Mouse (Mus musculus) neural tube, embryonic 13.5 days (tissue): ENCODE measurements around the gene Itga9. TPM values are rescaled to one million over a fixed set of nuclear protein-coding genes. Genes with fewer than 3 reads are reported as not detected.

Experiments used
- ATAC-seq: fragments of 200-750 bp; cut with Nextera tagmentation; 2 replicates; pipeline ENCODE4 v1.8.0; 2017; ENCODE audit warnings: low read depth, mild to moderate bottlenecking, moderate TSS enrichment, moderate library complexity
- H3K27ac ChIP-seq: fragments of 300-500 bp; sonication (generic); replicated peaks from 2 replicates; pipeline ENCODE4 v1.5.1; 2015; ENCODE audit warnings: moderate library complexity, mild to moderate bottlenecking, inconsistent platforms
- H3K27me3 ChIP-seq: fragments of 300-500 bp; sonication (generic); 2 replicates; pipeline ENCODE4 v1.6.1; 2015; ENCODE audit warnings: mild to moderate bottlenecking, inconsistent platforms
- H3K36me3 ChIP-seq: fragments of 300-500 bp; sonication (generic); 2 replicates; pipeline ENCODE4 v1.6.1; 2015; ENCODE audit warnings: mild to moderate bottlenecking, inconsistent platforms
- H3K4me1 ChIP-seq: fragments of 300-500 bp; sonication (generic); replicated peaks from 2 replicates; pipeline ENCODE4 v1.6.1; 2015; ENCODE audit warnings: inconsistent platforms
- H3K4me2 ChIP-seq: fragments of 300-500 bp; sonication (generic); 2 replicates; pipeline ENCODE4 v1.6.1; 2015; ENCODE audit warnings: inconsistent platforms, mild to moderate bottlenecking, moderate library complexity
- H3K4me3 ChIP-seq: fragments of 300-500 bp; sonication (generic); 2 replicates; pipeline ENCODE4 v1.5.1; 2015; ENCODE audit warnings: mild to moderate bottlenecking, inconsistent platforms
- H3K9ac ChIP-seq: fragments of 300-500 bp; sonication (generic); 2 replicates; pipeline ENCODE4 v1.6.1; 2015; ENCODE audit warnings: moderate library complexity, mild to moderate bottlenecking, inconsistent platforms
- H3K9me3 ChIP-seq: fragments of 300-500 bp; sonication (generic); 2 replicates; pipeline ENCODE4 v1.6.1; 2016; ENCODE audit warnings: inconsistent platforms
- WGBS: fragments of 180-500 bp; shearing (Covaris S2); methylation state at CpG from one replicate; pipeline ENCODE4 v1.1.7; 2015; 5-methylcytosine and 5-hydroxymethylcytosine counted together
- polyA plus RNA-seq: library from polyadenylated mRNA; unstranded; fragments of >200 nt; fragmentation: Nextera tagmentation; extraction: Ambion mirVana; gene quantifications from 2 replicates; pipeline ENCODE4 v1.2.1, GENCODE M21; 2015

The Itga9 gene
- polyA plus RNA-seq, 1 experiment from 2014 or later = 3.5 TPM

GRCm38 (mm10) chr9:118629763-118630379, 23.4 kb downstream of the Itga9 start:
- Histone ChIP-seq H3K4me2 (no peak overlapping the region), H3K4me1 (peaks cover 10% of the 10 kb centered on the region; the same call in 1 of the 2 replicates), H3K9me3 (no peaks in the 10 kb centered on the region), H3K27ac (no peak overlapping the region), H3K4me3 (no peak overlapping the region), H3K9ac (no peak overlapping the region), H3K27me3 (no peaks in the 10 kb centered on the region), H3K36me3 (no peaks in the 10 kb centered on the region)
- WGBS = 40% methylated on average over 6 of the region's 6 CpGs
- ATAC-seq = no peak

- Histone ChIP-seq H3K4me1 (0 out of 2 replicates have a peak, but pooled peaks cover 4% of the 10 kb centered on the region), H3K9me3 (no peaks in the 10 kb centered on the region), H3K36me3 (peaks cover 8% of the 10 kb centered on the region; the same call in 1 of the 2 replicates), H3K4me3 (no peak overlapping the region), H3K4me2 (no peak overlapping the region), H3K9ac (no peak overlapping the region), H3K27ac (no peak overlapping the region; the same call in 1 of the 2 replicates), H3K27me3 (no peaks in the 10 kb centered on the region)
- no peak for ATAC-seq
- 77% methylated on average over 6 of the region's 6 CpGs for WGBS
Measured at GRCm38 (mm10) chr9:118631775-118632757, 25.6 kb downstream of the Itga9 start.

- no peaks in the 10 kb centered on the region for H3K27me3 ChIP-seq
- no peak for ATAC-seq
- no peak overlapping the region for H3K4me3 ChIP-seq
- 82% methylated on average over 14 of the region's 14 CpGs for WGBS
- H3K9me3 ChIP-seq = no peaks in the 10 kb centered on the region
- 0 out of 2 replicates have a peak, but pooled peaks cover 4% of the 10 kb centered on the region for H3K4me1 ChIP-seq
- H3K4me2 ChIP-seq = no peak overlapping the region
- peaks cover 13% of the 10 kb centered on the region; the same call in 1 of the 2 replicates for H3K36me3 ChIP-seq
- no peak overlapping the region; the same call in 1 of the 2 replicates for H3K27ac ChIP-seq
- H3K9ac ChIP-seq = no peak overlapping the region
Measured at GRCm38 (mm10) chr9:118632758-118633143, 26.3 kb downstream of the Itga9 start.

- Histone ChIP-seq H3K4me3 (no peak overlapping the region), H3K4me1 (0 out of 2 replicates have a peak, but pooled peaks cover 5% of the 10 kb centered on the region), H3K4me2 (no peak overlapping the region), H3K27ac (no peak overlapping the region), H3K9ac (no peak overlapping the region), H3K9me3 (no peaks in the 10 kb centered on the region), H3K36me3 (peaks cover 16% of the 10 kb centered on the region; the same call in 1 of the 2 replicates), H3K27me3 (no peaks in the 10 kb centered on the region)
- ATAC-seq = no peak
- 84% methylated on average over 5 of the region's 5 CpGs for WGBS
Measured at GRCm38 (mm10) chr9:118638642-118639210, 32.2 kb downstream of the Itga9 start.

- WGBS = 82% methylated on average over 17 of the region's 17 CpGs
Measured at GRCm38 (mm10) chr9:118645698-118646355, 39.3 kb downstream of the Itga9 start.

GRCm38 (mm10) chr9:118647495-118647894, 41.0 kb downstream of the Itga9 start:
- Histone ChIP-seq H3K9ac (no peak overlapping the region), H3K27me3 (no peaks in the 10 kb centered on the region), H3K4me2 (no peak overlapping the region), H3K27ac (no peak overlapping the region), H3K4me1 (peaks cover 14% of the 10 kb centered on the region), H3K4me3 (no peak overlapping the region), H3K36me3 (0 out of 2 replicates have a peak, but pooled peaks cover 6% of the 10 kb centered on the region), H3K9me3 (no peaks in the 10 kb centered on the region)
- ATAC-seq = no peak
- 88% methylated on average over 3 of the region's 3 CpGs for WGBS

More at GRCm38 (mm10) chr9:118645698-118646355, 39.3 kb downstream of the Itga9 start:
- no peak for ATAC-seq
- H3K36me3 ChIP-seq = 0 out of 2 replicates have a peak, but pooled peaks cover 6% of the 10 kb centered on the region
- H3K27me3 ChIP-seq = no peaks in the 10 kb centered on the region
- no peak overlapping the region for H3K9ac ChIP-seq
- no peak overlapping the region for H3K27ac ChIP-seq
- 0 out of 2 replicates have a peak, but pooled peaks cover 5% of the 10 kb centered on the region for H3K4me1 ChIP-seq
- H3K4me2 ChIP-seq = no peak overlapping the region
- H3K9me3 ChIP-seq = no peaks in the 10 kb centered on the region
- no peak overlapping the region for H3K4me3 ChIP-seq

GRCm38 (mm10) chr9:118650976-118651375, 44.5 kb downstream of the Itga9 start:
- H3K36me3 ChIP-seq = no peaks in the 10 kb centered on the region; the same call in 1 of the 2 replicates
- H3K9ac ChIP-seq = no peak overlapping the region
- H3K4me2 ChIP-seq = no peak overlapping the region
- no peak overlapping the region for H3K4me3 ChIP-seq
- no peak for ATAC-seq
- no peaks in the 10 kb centered on the region for H3K9me3 ChIP-seq
- H3K27me3 ChIP-seq = no peaks in the 10 kb centered on the region
- no peak overlapping the region for H3K27ac ChIP-seq
- H3K4me1 ChIP-seq = peaks cover 12% of the 10 kb centered on the region
- 50% methylated on average over 4 of the region's 4 CpGs for WGBS

- Histone ChIP-seq H3K9ac (no peak overlapping the region), H3K4me2 (no peak overlapping the region), H3K4me3 (no peak overlapping the region), H3K27ac (no peak overlapping the region), H3K36me3 (no peaks in the 10 kb centered on the region; the same call in 1 of the 2 replicates), H3K27me3 (no peaks in the 10 kb centered on the region), H3K4me1 (peaks cover 12% of the 10 kb centered on the region), H3K9me3 (no peaks in the 10 kb centered on the region)
- WGBS = 43% methylated on average over 2 of the region's 2 CpGs
- ATAC-seq = no peak; the same call in 1 of the 2 replicates
Measured at GRCm38 (mm10) chr9:118651939-118652338, 45.4 kb downstream of the Itga9 start.

- ATAC-seq = no peak
- H3K27ac ChIP-seq = no peak overlapping the region
- WGBS = 61% methylated on average over 1 of the region's 1 CpGs
- H3K4me3 ChIP-seq = no peak overlapping the region
- no peak overlapping the region for H3K4me2 ChIP-seq
- no peaks in the 10 kb centered on the region for H3K9me3 ChIP-seq
- H3K4me1 ChIP-seq = peaks cover 12% of the 10 kb centered on the region
- H3K9ac ChIP-seq = no peak overlapping the region
- no peaks in the 10 kb centered on the region; the same call in 1 of the 2 replicates for H3K36me3 ChIP-seq
- no peaks in the 10 kb centered on the region for H3K27me3 ChIP-seq
Measured at GRCm38 (mm10) chr9:118653436-118653835, 46.9 kb downstream of the Itga9 start.

- Histone ChIP-seq H3K4me1 (peaks cover 12% of the 10 kb centered on the region), H3K27me3 (no peaks in the 10 kb centered on the region), H3K36me3 (no peaks in the 10 kb centered on the region; the same call in 1 of the 2 replicates), H3K4me2 (no peak overlapping the region), H3K27ac (no peak overlapping the region), H3K4me3 (no peak overlapping the region), H3K9ac (no peak overlapping the region), H3K9me3 (no peaks in the 10 kb centered on the region)
- ATAC-seq = no peak
- 26% methylated on average over 6 of the region's 6 CpGs for WGBS
Measured at GRCm38 (mm10) chr9:118654969-118655368, 48.5 kb downstream of the Itga9 start.

GRCm38 (mm10) chr9:118655726-118656125, 49.2 kb downstream of the Itga9 start:
- Histone ChIP-seq H3K36me3 (no peaks in the 10 kb centered on the region; the same call in 1 of the 2 replicates), H3K4me1 (peaks cover 12% of the 10 kb centered on the region), H3K27ac (no peak overlapping the region), H3K4me3 (no peak overlapping the region), H3K27me3 (no peaks in the 10 kb centered on the region), H3K4me2 (no peak overlapping the region), H3K9me3 (no peaks in the 10 kb centered on the region), H3K9ac (no peak overlapping the region)
- no peak for ATAC-seq
- 87% methylated on average over 3 of the region's 3 CpGs for WGBS
